Mouse (Mus musculus): ENCODE data around the gene Atl1.

GRCm38 (mm10) chr12:69853387-69853786 lies 39.0 kb upstream of the Atl1 start:
- TF ChIP-seq GATA1 (IDR thresholded peaks at IDR 0.05; ENCODE audit: borderline replicate concordance, low read length) (no peak), FLI1 (IDR thresholded peaks at IDR 0.05; ENCODE audit: low read length) (no peak)
